Mouse (Mus musculus): Measurements from ENCODE around the gene Prss27. TPM values are rescaled to one million over a fixed set of nuclear protein-coding genes. Genes with fewer than 3 reads are reported as not detected.
"Not testable (repeated sequence)": the region's sequence is repeated elsewhere in the genome, so short reads cannot be mapped to it uniquely, and the experiment has no call there.

Prss27 gene
- polyA plus RNA-seq, 1 experiment: 22.9 TPM

DNA sequence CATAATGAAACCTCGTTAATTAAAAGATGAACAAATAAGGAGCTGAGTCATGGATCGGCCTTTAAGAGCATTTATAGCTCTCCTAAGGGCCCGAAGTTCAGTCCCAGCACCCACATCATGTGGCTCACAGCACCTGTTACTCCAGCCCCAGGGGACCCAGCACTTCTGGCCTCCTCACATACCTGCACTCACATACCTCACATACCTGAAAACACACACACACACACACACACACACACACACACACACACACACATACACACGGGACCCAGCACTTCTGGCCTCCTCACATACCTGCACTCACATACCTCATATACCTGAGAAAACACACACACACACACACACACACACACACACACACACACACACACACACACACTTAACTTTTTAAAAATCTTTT, 48.5 kb downstream of the Prss27 start:
- DNase-seq (ENCODE audit: low read depth, low spot score): not testable (repeated sequence)
- 56% methylated on average over 4 of the region's 4 CpGs for WGBS

DNA sequence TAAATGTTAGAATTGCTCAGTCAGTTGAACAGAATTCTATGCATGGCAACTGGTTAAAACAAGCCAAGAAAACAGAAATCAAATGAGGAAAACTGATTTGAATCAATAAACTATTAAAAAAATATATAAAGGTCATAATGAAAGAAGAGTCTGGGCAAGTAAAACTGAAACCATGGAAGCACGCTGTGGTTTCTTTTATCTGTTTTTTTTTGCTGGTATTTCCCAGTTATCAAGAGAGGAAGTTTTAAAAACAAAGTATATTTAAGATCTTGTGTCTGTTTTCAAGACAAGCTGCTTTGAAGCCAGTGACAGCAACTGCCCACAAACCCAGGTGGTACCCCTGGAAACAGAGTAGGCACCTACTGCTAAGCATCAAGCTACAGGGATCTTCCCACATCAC, 52.6 kb downstream of the Prss27 start:
- WGBS: 93% methylated on average over 1 of the region's 1 CpGs
- DNase-seq (ENCODE audit: low read depth, low spot score): no peak

Other genes starting within 250 kb of the Prss27 start
- 284 and 419 TPM in 2 replicates for gene Srrm2, start 247.6 kb upstream of the Prss27 start, polyA plus RNA-seq (2012; rRNA removed)
- 771 and 864 TPM in 2 replicates for gene Elob, start 209.0 kb upstream of the Prss27 start, polyA plus RNA-seq (2012; rRNA removed)
- gene Prss33, start 202.1 kb upstream of the Prss27 start, polyA plus RNA-seq (2012; rRNA removed): 0.09 and 0.58 TPM in 2 replicates
- 495 and 577 TPM in 2 replicates for gene Prss32, start 194.3 kb upstream of the Prss27 start, polyA plus RNA-seq (2012; rRNA removed)
- 1.8 and 3.3 TPM in 2 replicates for gene Prss41, start 194.0 kb upstream of the Prss27 start, polyA plus RNA-seq (2012; rRNA removed)
- gene Prss21, start 170.1 kb upstream of the Prss27 start, polyA plus RNA-seq (2012; rRNA removed): not detected in 2 replicates
- not detected in 2 replicates for gene Dcpp1, start 157.3 kb upstream of the Prss27 start, polyA plus RNA-seq (2012; rRNA removed)
- not detected in 2 replicates for gene Dcpp2, start 157.3 kb upstream of the Prss27 start, polyA plus RNA-seq (2012; rRNA removed)
- gene Dcpp3, start 120.7 kb upstream of the Prss27 start, polyA plus RNA-seq (2012; rRNA removed): not detected in 2 replicates
- gene Sbp, start 96.5 kb upstream of the Prss27 start, polyA plus RNA-seq (2012; rRNA removed): not detected in 2 replicates
- gene Sbpl, start 82.9 kb upstream of the Prss27 start, polyA plus RNA-seq (2012; rRNA removed): not detected in 2 replicates
- 291 and 302 TPM in 2 replicates for gene Prss30, start 57.6 kb upstream of the Prss27 start, polyA plus RNA-seq (2012; rRNA removed)
- gene Prss22, start 40.0 kb upstream of the Prss27 start, polyA plus RNA-seq (2012; rRNA removed): 0.11 and 0.16 TPM in 2 replicates
- gene Kctd5, start 35.3 kb downstream of the Prss27 start, polyA plus RNA-seq (2012; rRNA removed): 83.5 and 85.7 TPM in 2 replicates
- gene Pdpk1, start 112.8 kb downstream of the Prss27 start, polyA plus RNA-seq (2012; rRNA removed): 9.4 and 18.6 TPM in 2 replicates
- 87.2 and 105 TPM in 2 replicates for gene Amdhd2, start 125.6 kb downstream of the Prss27 start, polyA plus RNA-seq (2012; rRNA removed)
- 799 and 841 TPM in 2 replicates for gene Atp6v0c, start 131.6 kb downstream of the Prss27 start, polyA plus RNA-seq (2012; rRNA removed)
- 9.2 and 35.2 TPM in 2 replicates for gene Tbc1d24, start 167.4 kb downstream of the Prss27 start, polyA plus RNA-seq (2012; rRNA removed)
- 0.78 and 1.1 TPM in 2 replicates for gene Ntn3, start 171.4 kb downstream of the Prss27 start, polyA plus RNA-seq (2012; rRNA removed)
- 8.4 and 9.7 TPM in 2 replicates for gene Tedc2, start 182.7 kb downstream of the Prss27 start, polyA plus RNA-seq (2012; rRNA removed)
- gene Ccnf, start 213.3 kb downstream of the Prss27 start, polyA plus RNA-seq (2012; rRNA removed): 15.2 and 15.6 TPM in 2 replicates

All from large intestine, adult 2 months (tissue).